Mouse (Mus musculus) cerebellum, adult 2 months (tissue): ENCODE data around the gene Atxn2.

ENCODE experiments used
- CTCF ChIP-seq: fragments of 200-500 bp; IDR thresholded peaks from 2 replicates; pipeline ENCODE4 v1.5.1; 2011; ENCODE audit warnings: low read depth, mild to moderate bottlenecking, control low read depth, low read length, moderate library complexity, borderline replicate concordance; ENCODE audit not compliant: insufficient read depth
- POLR2A ChIP-seq: fragments of 200-500 bp; IDR thresholded peaks from 2 replicates; pipeline ENCODE4 v1.6.1; 2011; ENCODE audit warnings: low read length, control low read depth, borderline replicate concordance; ENCODE audit not compliant: insufficient read depth

- TF ChIP-seq CTCF: no peak
- TF ChIP-seq POLR2A: no peak
These were observed 84.7 kb downstream of the Atxn2 start for GRCm38 (mm10) chr5:121795800-121796199.
